Mouse (Mus musculus): ENCODE results near the gene Gm49405.

The Gm49405 gene

GRCm38 (mm10) chr19:3988750-3989149 is 11.7 kb upstream of the Gm49405 start:
- no peak for DNase-seq

- DNase-seq, result no peak
Observed at GRCm38 (mm10) chr19:3990804-3991203, 9.6 kb upstream of the Gm49405 start.

DNA sequence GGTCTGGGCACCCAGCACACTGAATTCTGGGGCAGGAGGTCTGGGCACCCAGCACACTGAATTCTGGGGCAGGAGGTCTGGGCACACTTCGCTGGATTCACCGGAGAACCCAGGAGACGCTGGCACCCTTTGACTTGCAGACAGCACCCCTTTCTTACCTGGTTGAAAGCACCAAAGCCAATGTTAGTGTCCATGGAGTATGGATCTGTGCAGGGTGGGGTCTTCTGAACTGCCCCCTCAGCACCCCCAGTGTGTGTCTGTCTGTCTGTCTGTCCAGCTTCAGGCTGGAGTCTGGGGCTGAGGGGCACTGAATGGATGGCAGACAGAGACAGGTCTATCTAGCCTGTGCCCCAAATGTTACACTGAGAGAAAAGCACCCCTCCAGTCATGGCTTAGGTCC is 8.9 kb upstream of the Gm49405 start:
- DNase-seq, result no peak

- no peak for DNase-seq
Observed at GRCm38 (mm10) chr19:3991966-3992365, 8.5 kb upstream of the Gm49405 start.

GRCm38 (mm10) chr19:3992416-3992815 is 8.0 kb upstream of the Gm49405 start, which contains the start of gene Tbx10:
Gene Tbx10, plus strand, starts transcription at chr19:3992752.
- no peak for DNase-seq

GRCm38 (mm10) chr19:3994932-3995331 is 5.5 kb upstream of the Gm49405 start:
- DNase-seq, result no peak

- no peak for DNase-seq
Observed at GRCm38 (mm10) chr19:3995505-3995904, 4.9 kb upstream of the Gm49405 start.

- no peak for DNase-seq
Observed at GRCm38 (mm10) chr19:3996106-3996505, 4.3 kb upstream of the Gm49405 start.

DNA sequence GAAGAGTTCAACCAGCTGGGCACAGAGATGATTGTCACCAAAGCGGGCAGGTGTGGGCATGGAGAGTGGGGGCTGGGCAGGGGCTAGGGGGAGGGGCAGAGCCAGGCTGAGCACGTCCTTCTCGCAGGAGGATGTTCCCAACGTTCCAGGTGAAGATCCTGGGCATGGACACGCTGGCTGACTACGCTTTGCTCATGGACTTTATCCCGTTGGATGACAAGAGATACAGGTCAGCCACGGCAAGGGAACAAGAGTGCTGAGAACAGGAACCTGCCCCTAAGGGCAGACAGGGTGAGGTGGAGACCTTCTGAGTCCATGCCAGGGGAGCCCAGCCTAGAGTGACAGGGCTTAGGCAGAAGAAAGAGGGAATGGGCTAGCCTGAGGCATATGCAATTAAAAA is 3.7 kb upstream of the Gm49405 start:
- DNase-seq, result no peak

DNA sequence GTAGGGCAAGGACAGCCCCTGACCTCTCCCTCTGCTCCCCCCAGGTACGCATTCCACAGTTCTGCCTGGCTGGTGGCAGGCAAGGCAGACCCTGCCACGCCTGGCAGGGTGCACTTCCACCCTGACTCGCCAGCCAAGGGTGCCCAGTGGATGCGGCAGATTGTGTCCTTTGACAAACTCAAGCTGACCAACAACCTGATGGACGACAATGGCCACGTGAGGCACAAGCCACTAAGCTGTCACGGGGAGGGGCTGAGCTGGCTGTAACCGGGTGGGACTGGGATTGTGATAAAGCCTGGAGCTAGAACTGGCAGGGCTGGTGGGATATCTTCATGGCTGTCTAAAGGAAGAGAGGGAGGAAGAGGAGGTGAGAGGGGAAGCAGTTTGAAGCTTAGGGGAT is 3.2 kb upstream of the Gm49405 start:
- no peak for DNase-seq

GRCm38 (mm10) chr19:3998335-3998734 is 2.1 kb upstream of the Gm49405 start:
- no peak for DNase-seq

DNA sequence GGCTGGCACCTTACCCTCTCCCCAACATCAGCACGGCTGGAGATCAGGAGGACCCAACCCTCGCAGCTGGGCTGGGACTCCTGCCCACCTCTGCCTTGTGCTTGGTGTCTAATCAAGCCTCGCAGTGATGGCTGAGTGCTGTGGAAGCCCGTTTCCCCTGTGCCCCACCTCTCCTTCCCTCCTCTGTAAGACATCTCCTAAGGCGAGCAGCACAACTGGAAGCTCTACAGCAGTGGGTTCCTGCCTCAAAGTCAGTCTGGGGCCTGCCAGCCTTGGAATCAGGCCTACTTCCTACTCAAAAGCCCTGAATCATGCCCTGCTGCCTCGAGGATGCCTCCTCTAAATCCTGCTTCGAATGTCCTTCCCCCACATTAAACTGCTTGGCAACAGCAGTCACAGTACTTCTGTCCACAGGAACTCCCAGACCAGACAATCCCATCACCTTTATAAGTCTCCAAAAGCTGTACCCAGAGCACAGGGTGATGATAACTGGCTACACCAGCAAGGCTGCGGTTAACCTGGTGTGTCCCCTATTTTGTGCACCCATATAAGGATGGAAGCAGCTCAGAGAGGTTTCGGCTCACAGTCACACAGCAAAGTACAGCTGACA is 1.2 kb upstream of the Gm49405 start:
- DNase-seq, result no peak

GRCm38 (mm10) chr19:4000949-4001525 is 611 bp downstream of the Gm49405 start:
- DNase-seq, result no peak

- DNase-seq, result no peak
Observed at GRCm38 (mm10) chr19:4001752-4002151, 1.3 kb downstream of the Gm49405 start.

DNA sequence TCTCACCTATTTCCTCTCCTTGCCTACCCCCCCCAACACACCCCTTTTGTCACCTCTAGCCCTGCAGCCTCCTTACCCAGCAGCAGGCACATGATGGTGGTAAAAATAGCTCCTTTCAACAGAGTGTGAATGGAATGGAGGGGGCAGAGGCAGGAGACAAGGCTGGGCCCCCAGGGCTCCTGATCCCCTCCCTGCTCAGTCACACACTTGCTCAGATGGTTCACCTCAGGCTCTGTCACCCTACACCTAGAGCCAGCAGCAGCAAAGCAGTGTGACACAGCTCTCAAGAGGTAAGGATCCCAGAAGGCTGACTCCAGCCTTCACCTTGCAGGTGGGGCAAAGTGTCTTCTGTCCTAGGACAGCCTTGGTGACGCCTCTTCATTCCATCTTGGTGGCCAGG is 2.7 kb downstream of the Gm49405 start, which contains the start of gene Doc2g:
Gene Doc2g (plus strand): TSS at position 202 of the 400 bp plus-strand sequence.
- DNase-seq, result no peak

- DNase-seq, result no peak
Observed at GRCm38 (mm10) chr19:4003641-4004040, 3.2 kb downstream of the Gm49405 start.

DNA sequence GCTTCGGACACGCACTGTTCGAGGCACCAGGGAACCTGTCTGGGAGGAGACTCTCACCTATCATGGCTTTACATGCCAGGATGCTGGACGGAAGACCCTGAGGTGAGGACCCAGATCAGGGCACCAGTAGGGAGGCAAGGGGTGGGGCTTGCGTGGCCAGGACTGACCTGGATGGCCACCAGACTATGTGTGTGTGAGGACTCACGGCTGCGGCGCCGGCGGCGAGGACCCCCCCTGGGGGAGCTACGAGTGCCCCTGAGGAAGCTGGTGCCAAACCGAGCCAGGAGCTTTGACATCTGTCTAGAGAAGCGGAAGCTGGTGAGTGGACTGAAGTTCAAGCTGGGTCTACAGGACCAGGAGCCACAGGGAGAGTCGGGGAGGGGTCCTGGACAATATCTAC is 3.9 kb downstream of the Gm49405 start:
- DNase-seq, result no peak

- no peak for DNase-seq
Observed at GRCm38 (mm10) chr19:4005091-4005490, 4.7 kb downstream of the Gm49405 start.

- DNase-seq, result no peak
Observed at GRCm38 (mm10) chr19:4005971-4006370, 5.5 kb downstream of the Gm49405 start.

- DNase-seq, result no peak
Observed at GRCm38 (mm10) chr19:4011086-4011485, 10.7 kb downstream of the Gm49405 start.

DNA sequence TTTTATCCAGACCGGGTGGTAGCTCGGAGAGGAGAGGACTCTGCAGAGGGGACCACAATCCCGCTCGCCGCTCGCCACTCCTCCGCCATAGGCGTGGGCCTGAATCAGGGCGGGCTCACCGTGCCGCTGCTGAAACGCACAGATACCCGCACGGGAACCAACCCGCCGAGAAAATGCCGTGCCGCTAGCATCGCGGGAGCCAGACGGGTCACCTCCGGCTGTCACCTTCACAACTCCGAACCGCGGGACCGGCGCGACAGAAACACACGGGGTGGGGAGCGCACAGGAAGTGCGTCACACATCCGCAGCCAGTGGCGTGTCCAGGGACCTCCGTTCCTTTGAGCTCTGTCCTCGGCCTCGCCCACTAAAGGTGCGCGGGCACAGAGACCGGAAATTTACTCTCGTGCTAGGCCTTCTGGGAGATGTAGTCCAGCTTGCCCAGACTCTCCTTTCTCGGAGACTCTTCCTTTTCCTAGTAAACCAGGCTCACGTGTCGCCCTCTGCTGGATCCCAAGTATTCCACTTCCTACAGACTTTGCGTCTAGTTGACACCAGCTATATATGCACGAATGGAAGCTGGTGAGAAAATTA is 12.1 kb downstream of the Gm49405 start, which contains the start of gene Ndufv1:
Gene Ndufv1 (minus strand): TSS at position 375 of the 591 bp plus-strand sequence.
- peak; percentile 99 for DNase-seq

DNA sequence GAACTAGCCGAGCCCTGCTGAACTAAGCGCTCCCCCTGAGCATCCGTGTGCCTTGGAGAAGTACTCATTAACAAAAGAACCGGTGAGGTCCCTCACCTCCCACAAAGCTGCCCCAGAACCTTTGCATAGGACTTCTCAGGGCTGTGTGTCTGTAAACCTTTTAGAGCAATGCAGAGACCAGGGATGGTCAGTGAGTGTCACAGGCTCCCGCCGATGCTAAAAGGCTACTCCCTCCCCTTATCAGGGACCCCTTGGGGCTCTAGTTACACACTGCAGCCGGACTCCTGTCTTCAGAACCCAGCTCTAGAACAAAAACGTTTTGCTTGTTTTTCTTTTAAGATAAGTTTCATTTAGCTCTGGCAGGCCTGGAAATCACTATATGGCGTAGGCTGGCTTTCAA is 12.6 kb downstream of the Gm49405 start:
- no peak for DNase-seq

- no peak for DNase-seq
Observed at GRCm38 (mm10) chr19:4014802-4015201, 14.4 kb downstream of the Gm49405 start.

DNA sequence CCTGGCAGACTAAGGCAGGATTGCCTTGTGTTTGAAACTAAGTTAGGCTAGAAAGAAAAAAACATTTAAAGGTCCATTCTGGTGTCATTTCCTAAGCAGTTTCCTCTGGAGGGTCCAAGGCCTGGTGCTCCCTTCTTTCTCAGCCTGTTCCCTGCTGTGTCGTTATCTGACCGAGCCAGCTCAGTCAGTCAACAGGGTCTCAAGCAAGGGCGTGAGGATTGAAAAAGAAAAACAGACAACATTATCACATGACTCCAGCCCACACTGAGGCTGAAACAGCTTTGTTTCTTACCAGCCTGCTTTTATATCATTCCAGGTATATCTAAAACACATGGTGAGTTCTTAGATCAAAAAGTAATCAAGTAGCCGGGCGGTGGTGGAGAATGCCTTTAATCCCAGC is 15.2 kb downstream of the Gm49405 start:
- DNase-seq, result no peak

Measured in right cerebral cortex, adult 18-20 months (tissue).